Mouse (Mus musculus) heart, postnatal 0 days (tissue): ENCODE data around the gene Aes.

ENCODE experiments used
- CTCF ChIP-seq: IDR thresholded peaks from 2 replicates; pipeline ENCODE4 v1.5.1; 2016; ENCODE audit warnings: antibody characterized with exemption, control low read depth, low read depth
- EP300 ChIP-seq: IDR thresholded peaks from 2 replicates; pipeline ENCODE4 v1.6.1; 2016; ENCODE audit warnings: antibody characterized with exemption, low read depth

GRCm38 (mm10) chr10:81563481-81563880 is 4.2 kb downstream of the Aes start:
- TF ChIP-seq CTCF, result no peak
- TF ChIP-seq EP300, result no peak
